Mouse (Mus musculus) R1 (cell line): ENCODE results near the gene Slc35b1.

ENCODE experiments used
- DNase-seq: peaks from one replicate; pipeline ENCODE4 v3.0.0-alpha.2; 2018; ENCODE audit warnings: low read depth, low spot score

The Slc35b1 gene

DNA sequence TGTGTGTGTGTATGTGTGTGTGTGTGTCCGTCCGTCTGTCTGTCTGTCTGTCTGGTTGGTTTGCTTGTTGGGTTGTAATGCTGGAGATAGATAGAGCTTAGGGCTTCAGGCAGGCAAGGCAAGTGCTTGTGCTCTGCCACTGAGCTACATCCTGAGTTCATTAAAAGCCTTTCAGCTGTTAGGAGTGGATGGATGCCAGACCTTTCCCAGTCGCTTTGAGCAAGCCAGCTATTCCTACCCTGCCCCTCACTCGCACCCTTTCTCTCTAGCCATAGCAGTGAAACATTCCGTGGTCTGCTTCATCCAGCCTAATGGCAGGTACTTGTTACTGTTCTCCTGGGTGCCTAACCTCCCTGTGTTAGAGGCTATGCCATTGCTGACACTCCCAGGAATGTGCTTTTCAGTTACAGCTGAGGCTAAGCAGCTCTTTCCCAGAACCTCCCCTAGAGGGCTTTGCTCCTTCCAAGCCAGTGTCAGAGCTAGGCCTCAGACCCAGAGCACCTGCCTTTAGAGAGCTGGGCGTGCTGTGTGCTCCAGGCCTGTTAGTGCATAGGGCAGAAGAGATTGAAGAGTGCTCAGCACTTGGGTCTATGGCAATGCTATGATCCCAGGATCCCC lies 18.1 kb upstream of the Slc35b1 start:
- DNase-seq, result peak; percentile 63

DNA sequence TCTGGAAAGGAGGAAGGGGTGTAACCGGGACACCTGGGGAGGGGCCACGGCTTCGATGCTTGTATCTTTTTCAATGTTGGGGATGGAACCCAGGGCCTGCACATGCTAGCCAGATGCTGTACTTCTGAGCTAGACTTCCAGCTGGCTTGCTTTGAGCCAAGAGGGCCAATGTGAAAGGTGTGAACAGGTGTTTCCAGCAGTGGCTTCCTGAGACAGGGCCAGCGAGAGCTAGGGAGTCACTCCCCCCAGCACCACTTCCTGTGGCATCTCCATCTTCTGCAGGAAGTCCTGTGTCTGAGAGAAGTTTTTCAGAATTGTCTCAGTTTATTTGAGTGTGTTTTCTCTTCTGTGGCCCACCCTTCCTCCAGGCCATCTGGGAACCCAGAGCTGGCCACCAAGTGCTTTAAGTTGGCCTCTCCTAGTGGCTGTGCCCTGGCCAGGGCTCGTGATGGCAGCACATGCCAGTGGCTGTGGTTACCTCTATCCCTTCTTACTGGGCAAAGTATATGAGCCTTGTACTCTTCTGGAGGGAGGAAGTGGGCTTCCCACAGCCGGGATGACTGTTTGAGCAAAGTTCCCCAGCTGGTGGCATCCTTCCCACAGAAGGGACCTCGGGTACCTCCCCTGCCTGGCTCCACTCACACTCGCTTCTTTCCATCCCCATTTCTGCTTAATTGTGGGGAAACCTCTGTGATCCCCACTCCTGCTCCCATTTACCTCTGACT lies 17.3 kb upstream of the Slc35b1 start:
- DNase-seq, result no peak

DNA sequence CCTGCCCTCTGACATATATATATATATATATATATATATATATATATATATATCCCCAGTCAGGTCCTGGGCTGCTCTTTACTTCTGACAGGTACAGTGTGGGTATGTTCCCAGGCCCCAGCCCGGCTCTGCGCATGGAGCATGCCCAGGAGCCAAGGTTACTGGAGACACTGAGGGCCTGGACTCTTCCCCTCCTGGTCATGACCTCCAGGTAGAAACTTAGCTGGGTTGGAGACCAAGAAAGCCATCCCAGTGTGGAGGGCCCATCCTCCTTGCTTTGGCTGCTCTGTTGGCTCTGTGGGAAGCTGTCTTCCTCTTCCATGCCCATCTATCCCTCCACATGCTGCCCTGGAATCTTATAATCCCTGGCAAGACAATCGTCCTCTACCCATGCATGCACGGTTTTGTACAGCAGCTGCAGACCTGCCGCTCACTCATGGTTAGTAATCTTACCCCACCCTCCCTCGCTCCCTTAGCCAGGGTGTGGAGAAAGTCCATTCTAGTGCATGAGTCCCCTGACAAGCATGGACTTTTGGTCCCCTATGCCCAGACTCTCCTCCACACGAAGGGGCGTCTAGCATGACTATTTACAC lies 16.2 kb upstream of the Slc35b1 start:
- DNase-seq, result no peak

DNA sequence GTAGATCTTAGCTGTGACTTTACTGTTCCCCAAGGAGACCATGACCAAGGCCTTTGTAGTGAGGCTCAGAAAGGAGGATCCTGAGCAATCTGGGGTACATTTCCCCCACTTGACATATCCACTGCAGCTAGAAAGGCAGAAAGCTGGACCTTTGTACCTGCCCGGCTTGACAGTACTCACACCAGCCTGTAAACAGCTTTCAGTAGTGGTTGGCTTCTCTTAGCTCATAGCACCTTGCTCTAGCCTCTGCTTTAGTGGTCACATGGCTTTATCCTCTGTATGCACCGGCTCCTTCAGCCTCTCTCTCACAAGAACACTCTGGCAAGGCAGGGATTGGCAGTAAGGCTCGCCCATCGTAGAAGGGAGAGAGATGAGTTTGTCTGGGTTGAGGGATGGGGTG lies 15.6 kb upstream of the Slc35b1 start:
- DNase-seq, result no peak

DNA sequence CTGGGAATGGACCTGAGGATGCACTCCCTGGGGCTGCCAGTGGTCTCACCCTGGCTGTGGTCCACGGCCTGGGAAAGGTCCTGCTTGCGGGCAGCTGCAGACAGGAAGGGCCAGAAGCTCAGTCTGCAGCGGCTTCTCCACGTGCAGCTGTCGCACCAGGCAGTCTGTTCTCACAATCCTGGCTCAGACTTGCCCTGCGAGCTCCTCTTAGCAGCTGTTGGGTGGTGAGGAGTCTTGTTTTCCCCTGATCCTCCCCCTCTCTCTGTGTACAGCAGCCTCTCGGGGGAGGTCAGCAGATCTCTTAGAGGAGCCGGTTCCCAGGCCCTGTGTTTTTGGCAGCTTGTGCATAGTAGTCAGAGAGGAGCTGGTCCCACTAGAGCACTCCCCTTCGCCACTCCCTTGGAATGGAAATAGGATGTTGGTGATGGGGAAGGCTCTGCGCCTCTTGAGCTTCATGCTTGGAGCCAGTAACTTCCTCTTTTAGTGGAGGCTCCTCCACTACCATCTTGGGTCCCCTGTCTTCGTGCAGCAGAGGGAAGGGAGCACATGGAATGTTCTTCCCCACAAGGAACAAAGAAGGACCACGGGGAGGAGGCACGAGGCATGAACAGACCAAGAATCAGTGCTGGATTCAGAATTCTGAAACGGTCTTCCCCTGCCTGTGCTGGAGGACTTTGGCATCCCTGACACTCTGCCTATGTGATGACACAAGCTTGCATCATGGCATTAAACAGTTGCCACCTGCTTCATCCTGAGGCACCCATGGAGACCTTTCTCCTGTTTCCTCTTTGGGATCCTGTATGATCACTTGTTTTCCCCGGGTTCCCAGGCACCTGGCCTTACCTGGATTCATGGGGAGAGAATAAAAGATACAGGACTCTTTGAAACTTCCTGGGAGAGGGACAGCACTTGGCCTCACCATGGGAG lies 14.3 kb upstream of the Slc35b1 start:
- no peak for DNase-seq

DNA sequence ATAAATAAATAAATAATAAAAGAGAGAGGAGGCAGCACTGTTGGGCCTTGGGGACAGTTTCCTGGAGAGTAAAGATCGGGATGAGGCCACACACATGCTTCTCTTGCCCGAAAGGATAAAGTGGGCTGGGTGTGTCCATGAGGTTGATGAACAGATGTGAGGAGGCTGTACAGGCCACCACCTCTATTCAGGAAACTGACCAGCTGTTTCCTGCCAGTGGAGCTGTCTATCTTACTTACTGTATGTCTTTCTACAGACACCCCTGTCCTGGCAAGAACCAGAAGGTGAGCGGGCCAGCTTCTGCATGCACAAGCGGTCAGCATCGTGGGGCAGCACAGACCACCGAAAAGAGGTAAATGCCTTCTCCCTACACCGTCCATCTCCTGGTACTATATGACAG lies 13.3 kb upstream of the Slc35b1 start:
- DNase-seq, result no peak

DNA sequence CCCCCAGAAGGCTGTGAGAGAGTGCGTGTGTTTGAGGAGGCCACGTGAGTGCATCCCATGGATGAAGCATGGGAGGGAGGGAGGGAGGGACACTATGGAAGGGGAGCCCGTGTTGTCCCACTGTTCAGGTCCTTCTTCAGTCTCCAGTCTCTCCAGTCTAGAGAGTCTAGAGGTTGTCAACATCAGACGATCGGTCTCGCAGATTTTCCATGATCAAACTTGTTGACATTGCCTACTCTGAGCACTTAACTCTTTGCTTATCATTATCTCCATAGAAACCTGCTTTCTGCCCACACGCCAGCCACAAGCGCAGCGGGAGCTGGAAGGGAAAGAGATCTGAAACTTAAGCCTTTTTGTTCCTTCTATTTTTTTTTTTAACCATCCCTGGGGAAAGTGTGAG lies 5.6 kb upstream of the Slc35b1 start:
- DNase-seq, result no peak

DNA sequence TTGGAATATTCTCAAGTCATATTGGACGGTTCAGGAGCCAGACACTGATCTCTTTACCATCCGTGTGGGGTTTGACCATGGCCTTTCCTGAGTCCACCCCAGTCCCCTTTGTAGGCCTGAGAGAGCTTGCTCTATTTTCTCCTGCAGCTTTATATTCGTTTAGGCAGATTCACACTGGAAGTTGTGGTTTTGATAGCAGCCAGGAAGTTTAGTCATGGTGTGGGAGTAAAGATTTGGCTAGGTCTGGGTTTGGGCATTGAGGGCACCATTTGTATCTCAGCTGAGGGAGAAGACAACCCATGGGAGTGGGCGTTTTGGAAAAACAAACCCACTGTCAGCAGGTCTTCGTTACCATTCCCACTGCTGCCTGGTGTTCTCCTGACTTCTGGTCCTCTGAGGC lies 4.9 kb upstream of the Slc35b1 start:
- DNase-seq, result no peak

DNA sequence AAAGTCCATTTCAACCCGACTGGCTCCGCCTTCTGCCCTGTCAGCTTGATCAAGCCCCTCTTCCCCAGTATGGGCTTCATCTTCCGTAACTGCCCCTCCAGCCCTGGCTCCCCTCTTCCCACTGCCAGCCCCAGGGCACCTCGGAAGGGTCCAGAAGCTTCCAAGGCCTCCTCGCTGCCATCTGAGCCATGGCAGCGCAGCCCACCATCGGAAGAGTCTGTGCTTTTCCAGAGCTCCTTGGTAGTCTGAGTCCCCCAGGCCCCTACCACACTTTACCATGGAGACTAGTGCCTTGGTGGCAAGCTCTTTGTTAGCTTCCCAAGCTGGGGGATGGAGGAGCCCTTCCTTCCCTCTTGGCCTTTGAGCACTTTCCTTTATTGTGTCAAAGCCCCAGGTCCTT lies 3.8 kb upstream of the Slc35b1 start:
- no peak for DNase-seq

DNA sequence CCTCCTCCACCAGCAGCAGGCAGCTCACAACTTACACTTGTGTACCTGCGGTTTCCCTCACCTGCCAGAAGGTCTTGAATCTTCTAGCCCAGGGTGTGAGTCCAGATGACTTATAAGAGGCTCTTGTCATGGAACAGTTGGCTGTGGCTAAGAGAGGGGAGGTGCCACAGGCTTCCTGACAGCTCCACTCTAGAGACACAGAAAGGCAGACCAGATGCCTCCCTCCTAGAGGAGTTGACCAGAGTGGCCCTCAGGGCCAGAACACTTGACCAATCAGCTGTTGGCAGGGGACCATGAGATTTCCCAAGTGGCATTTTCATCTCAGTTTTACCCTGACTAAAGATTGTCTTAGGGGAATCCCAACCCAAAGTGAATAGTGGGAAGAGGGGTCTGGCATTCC lies 3.3 kb upstream of the Slc35b1 start:
- no peak for DNase-seq

DNA sequence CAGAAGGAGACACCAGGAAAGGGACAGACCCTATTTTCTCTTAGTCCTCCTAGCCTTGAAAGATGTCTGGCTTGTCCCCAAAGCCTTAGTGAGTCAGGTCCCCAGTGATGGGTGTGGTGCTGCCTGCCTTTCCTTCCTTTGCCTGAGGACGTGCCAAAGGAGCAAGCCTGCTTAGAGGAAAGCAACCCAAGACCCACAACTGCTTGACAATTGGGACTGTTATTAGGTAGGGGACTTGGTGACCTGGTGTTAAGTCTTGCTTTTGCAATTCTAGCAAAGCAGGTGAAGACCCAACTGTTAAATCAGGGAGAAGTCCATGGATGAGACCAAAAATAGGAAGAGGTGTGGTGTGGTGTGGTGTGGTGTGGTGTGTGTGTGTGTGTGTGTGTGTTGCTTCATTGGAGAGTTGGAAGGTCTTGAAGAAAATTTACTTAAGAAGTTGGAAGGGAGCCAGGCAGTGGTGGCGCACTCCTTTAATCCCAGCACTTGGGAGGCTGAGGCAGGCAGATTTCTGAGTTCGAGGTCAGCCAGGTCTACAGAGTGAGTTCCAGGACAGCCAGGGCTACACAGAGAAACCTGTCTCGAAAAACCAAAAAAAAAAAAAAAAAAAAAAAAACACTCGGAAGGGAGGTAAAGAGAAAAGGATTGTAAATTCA lies 1.0 kb upstream of the Slc35b1 start:
- no peak for DNase-seq

DNA sequence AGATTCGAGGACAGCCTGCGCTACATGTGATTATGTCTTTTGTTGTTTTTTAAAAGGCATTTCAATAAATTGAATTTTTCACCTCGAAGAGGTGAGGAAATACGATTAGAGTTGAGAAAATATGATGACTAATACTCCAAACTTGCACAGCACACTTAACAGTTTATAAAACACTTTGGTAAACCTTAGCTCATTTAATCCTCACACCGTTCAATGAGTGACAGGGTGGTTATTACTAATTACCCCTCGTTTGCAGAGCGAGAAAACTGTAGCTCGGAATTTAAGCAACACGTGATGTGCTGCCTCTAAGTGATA lies 531 bp upstream of the Slc35b1 start:
- DNase-seq, result no peak

DNA sequence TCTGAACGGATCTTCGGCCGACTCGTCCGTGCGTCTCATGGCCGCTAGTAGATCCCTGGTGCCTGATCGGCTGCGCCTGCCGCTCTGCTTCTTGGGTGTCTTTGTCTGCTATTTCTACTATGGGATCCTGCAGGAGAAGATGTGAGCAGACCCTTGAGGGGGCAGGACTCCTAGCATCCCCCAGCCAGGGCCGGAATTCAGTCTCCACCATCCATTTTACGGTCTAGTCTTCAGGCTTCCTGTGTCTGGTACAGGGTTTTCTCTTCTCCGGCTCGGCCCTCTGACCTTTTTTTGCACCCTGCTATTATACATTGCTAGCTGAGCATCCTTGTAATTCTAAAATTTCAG lies 455 bp downstream of the Slc35b1 start:
- DNase-seq, result no peak

DNA sequence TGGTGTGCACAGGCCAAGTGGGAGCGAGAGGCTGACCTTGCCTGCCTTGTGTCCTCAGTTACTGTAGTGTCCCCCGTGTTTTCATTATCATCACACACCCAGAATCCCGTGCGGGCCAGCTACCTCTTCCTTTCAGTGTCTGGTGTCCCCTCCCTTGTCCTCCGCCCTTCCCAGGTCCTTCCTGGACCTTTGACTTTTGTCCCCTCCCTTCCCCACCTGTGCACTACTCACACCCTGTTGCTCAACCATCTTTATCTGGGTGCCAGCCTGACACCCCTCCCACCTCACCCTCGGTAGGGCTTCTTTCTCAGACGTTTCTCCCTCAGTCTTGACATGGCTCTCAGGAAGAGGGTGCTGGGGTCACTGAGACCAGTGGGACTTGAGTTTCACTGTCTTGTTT lies 2.9 kb downstream of the Slc35b1 start:
- DNase-seq, result no peak

DNA sequence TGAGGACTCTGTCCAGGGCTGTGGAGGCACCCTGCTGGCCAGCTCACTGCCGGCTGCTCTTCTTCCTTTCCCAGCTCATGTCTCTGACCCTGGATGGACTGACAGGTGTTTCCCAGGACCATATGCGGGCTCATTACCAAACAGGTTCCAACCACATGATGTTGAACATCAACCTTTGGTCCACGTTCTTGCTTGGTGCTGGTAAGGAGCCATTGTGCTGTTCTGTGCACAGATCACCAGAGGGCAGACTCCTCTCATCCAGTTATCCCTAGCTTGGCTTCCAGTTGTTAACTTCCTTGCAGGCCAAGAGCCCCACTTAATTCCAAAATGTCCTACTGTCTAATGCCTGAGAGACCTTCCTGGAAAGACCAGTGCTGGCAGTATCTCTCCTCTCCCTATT lies 4.5 kb downstream of the Slc35b1 start:
- peak; percentile 50 for DNase-seq

DNA sequence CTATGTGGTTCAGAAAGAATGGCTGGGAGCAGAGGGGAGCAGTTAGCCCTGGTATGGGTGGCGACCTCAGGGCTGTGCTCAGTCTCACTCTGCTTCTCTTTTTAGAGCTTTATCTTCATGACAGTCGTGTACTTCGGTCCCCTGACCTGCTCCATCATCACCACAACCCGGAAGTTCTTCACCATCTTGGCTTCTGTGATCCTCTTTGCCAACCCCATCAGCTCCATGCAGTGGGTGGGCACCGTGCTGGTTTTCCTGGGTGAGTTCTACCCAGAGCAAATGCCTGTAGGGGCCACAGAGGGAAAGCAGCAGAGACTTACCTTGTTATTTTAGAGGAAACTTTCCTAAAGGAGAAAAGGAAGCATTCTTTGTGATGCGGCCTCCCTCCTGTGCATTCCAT lies 5.9 kb downstream of the Slc35b1 start:
- no peak for DNase-seq

DNA sequence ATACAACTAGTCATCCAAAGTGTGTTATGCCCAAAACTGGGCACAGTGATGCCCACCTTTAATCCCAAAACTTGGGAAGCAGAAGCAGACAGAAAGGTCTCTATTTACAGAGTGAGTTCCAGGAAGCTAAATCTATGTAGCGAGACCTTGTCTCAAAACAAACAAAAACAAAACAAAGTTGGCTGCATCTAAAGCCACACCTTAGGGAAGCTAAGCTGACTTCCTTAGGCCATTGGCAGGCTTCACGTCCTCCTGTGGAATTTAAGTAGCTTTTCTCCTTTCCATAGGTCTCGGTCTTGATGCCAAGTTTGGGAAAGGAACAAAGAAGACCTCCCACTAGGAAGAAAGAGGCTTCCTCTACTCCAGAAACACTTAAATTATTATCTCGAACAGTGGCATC lies 6.7 kb downstream of the Slc35b1 start:
- no peak for DNase-seq

DNA sequence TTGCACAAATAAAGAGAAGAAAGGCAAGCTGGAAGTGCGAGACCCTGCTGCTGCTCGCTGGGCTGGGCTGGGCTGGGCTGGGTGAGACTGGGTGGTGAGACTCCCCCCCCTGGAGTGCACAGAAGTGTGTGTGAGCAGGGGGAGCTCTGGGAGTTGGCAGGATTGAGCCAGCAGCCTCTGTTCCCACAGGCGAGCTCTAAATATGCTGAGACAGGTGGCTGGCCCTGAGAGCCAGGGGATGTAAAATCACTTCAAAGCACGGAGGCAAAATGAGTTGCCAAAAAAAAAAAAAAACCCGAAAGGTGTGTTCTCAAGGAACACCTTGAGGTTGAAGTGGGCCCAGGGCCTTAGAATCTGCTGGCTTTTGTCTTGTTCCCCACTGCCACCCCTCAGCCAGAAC lies 7.3 kb downstream of the Slc35b1 start:
- DNase-seq, result no peak

DNA sequence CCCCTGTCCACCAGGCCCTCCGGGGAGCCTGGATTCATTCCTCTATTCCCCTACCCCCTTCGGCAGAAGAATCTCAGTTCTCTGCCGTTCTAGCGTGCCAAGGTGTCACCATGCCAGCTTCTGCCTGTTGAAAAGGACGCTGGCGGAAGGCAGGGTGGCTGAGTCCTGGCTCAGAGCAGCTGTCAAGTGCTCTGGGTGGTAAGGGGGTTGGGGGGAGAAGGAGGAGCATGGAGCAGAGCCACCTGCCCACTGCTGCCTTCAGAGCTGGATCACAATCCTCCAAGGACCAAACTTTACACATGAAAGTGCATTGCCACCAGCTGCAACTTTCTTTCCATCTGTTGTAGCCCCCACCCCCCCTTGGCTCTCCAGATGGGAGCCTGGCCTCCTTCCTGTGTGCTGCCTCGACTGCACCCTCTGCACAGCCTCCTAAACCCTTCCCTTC lies 7.8 kb downstream of the Slc35b1 start:
- no peak for DNase-seq

DNA sequence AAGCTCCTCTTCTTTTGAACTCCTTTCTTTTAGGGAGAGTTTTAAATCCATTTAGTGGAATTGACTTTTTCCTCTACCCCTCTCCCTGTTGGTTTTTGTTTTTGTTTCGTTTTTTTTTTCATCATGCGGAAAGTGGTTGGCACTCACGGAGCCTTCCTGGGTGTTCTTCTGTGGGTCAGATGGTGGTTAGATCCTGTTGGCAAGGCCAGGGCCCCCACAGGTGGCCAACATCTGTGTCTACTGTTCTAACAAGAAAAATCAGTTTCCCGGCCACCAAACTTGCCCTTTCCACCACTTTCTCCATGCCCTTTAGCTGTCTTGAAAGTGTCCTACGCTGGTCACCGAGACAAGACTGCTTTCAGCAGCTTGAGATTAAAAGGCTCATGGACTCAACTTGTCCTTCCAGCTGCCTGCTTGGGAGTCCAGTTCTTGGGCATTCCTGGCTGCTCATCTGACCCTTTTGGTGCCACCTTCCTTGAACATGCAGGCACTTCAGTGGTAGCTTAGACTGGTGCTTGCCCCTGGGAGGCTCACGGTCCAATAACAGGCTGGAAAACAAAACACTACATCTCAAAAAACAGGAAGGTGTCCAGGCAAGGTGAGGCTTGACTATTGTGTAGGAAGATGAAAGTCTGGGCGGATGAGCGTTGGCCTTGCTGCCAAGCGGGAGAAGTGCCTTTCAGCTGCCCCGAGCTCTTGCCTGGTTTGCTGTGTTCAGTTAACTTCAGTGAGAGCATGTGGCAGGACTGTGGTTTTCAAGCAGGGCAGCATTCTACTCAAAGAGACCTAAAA lies 8.4 kb downstream of the Slc35b1 start:
- no peak for DNase-seq

DNA sequence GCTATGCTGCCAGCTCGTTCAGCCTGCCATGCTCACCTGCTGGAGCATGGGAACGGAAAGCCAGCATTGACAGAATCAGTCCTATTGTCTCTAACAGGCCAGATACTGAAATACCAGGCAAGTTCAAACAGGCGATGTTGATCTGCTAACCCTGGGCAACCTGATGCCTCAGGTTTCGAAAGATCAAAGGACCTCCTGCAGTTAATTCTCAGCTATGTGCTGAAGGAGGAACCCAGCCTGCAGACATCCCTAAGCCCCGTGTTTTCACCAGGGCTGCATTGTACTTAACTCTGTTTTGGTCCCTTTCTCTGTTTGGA lies 9.0 kb downstream of the Slc35b1 start:
- peak; percentile 28 for DNase-seq
